Mouse (Mus musculus): ENCODE results near the gene Bdh1. TPM values are rescaled to one million over a fixed set of nuclear protein-coding genes. Genes with fewer than 3 reads are reported as not detected.

Gene Bdh1
- polyA plus RNA-seq, 1 experiment from 2014 or later: 0.46 TPM

- H3K79me2 ChIP-seq (ENCODE audit: inconsistent target): no peaks in the 10 kb centered on the region
- H3K4me3 ChIP-seq (ENCODE audit: inconsistent target): no peak overlapping the region
- no peak overlapping the region for H3K27ac ChIP-seq
- no peaks in the 10 kb centered on the region for H3K36me3 ChIP-seq (ENCODE audit: inconsistent target)
- 70% methylated on average over 3 of the region's 3 CpGs for WGBS (ENCODE audit: missing documents)
Observed at GRCm38 (mm10) chr16:31418704-31419103, 3.4 kb upstream of the Bdh1 start.

- Histone ChIP-seq H3K27ac (no peak overlapping the region), H3K79me2 (ENCODE audit: inconsistent target) (no peaks in the 10 kb centered on the region), H3K4me3 (ENCODE audit: inconsistent target) (no peak overlapping the region), H3K36me3 (ENCODE audit: inconsistent target) (no peaks in the 10 kb centered on the region)
- WGBS (ENCODE audit: missing documents): 88% methylated on average over 5 of the region's 5 CpGs
Observed at GRCm38 (mm10) chr16:31419457-31419856, 2.6 kb upstream of the Bdh1 start.

- 78% methylated on average over 1 of the region's 1 CpGs for WGBS (ENCODE audit: missing documents)
- Histone ChIP-seq H3K27ac (no peak overlapping the region), H3K79me2 (ENCODE audit: inconsistent target) (no peaks in the 10 kb centered on the region), H3K4me3 (ENCODE audit: inconsistent target) (no peak overlapping the region), H3K36me3 (ENCODE audit: inconsistent target) (no peaks in the 10 kb centered on the region)
Observed at GRCm38 (mm10) chr16:31422722-31423121, 642 bp downstream of the Bdh1 start.

- Histone ChIP-seq H3K79me2 (ENCODE audit: inconsistent target) (no peaks in the 10 kb centered on the region), H3K4me3 (ENCODE audit: inconsistent target) (no peak overlapping the region), H3K36me3 (ENCODE audit: inconsistent target) (no peaks in the 10 kb centered on the region), H3K27ac (no peak overlapping the region)
- 95% methylated on average over 4 of the region's 4 CpGs for WGBS (ENCODE audit: missing documents)
Observed at GRCm38 (mm10) chr16:31423368-31423767, 1.3 kb downstream of the Bdh1 start.

- no peak overlapping the region for H3K27ac ChIP-seq
- no peaks in the 10 kb centered on the region for H3K36me3 ChIP-seq (ENCODE audit: inconsistent target)
- no peak overlapping the region for H3K4me3 ChIP-seq (ENCODE audit: inconsistent target)
- no peaks in the 10 kb centered on the region for H3K79me2 ChIP-seq (ENCODE audit: inconsistent target)
- whole genome bisulfite sequencing (ENCODE audit: missing documents): 38% methylated on average over 4 of the region's 4 CpGs
Observed at GRCm38 (mm10) chr16:31424416-31425187, 2.5 kb downstream of the Bdh1 start.

GRCm38 (mm10) chr16:31425508-31425907 is 3.4 kb downstream of the Bdh1 start:
- Histone ChIP-seq H3K4me3 (ENCODE audit: inconsistent target) (no peak overlapping the region), H3K27ac (no peak overlapping the region)
- 0% methylated on average over 4 of the region's 4 CpGs for WGBS (ENCODE audit: missing documents)

GRCm38 (mm10) chr16:31426496-31427126 is 4.5 kb downstream of the Bdh1 start:
- Histone ChIP-seq H3K36me3 (ENCODE audit: inconsistent target) (no peaks in the 10 kb centered on the region), H3K79me2 (ENCODE audit: inconsistent target) (no peaks in the 10 kb centered on the region), H3K27ac (no peak overlapping the region), H3K4me3 (ENCODE audit: inconsistent target) (no peak overlapping the region)
- WGBS (ENCODE audit: missing documents): 96% methylated on average over 6 of the region's 6 CpGs

More at GRCm38 (mm10) chr16:31425508-31425907, 3.4 kb downstream of the Bdh1 start:
- H3K79me2 ChIP-seq (ENCODE audit: inconsistent target): no peaks in the 10 kb centered on the region
- H3K36me3 ChIP-seq (ENCODE audit: inconsistent target): no peaks in the 10 kb centered on the region

GRCm38 (mm10) chr16:31428335-31428674 is 6.2 kb downstream of the Bdh1 start:
- no peak overlapping the region for H3K27ac ChIP-seq
- WGBS (ENCODE audit: missing documents): 5% methylated on average over 11 of the region's 11 CpGs
- H3K36me3 ChIP-seq (ENCODE audit: inconsistent target): no peaks in the 10 kb centered on the region
- H3K79me2 ChIP-seq (ENCODE audit: inconsistent target): no peaks in the 10 kb centered on the region
- peak overlapping the region; percentile 11; the same call in 1 of the 2 replicates for H3K4me3 ChIP-seq (ENCODE audit: inconsistent target)

- Histone ChIP-seq H3K27ac (no peak overlapping the region), H3K79me2 (ENCODE audit: inconsistent target) (no peaks in the 10 kb centered on the region), H3K36me3 (ENCODE audit: inconsistent target) (no peaks in the 10 kb centered on the region), H3K4me3 (ENCODE audit: inconsistent target) (peak overlapping the region; percentile 27)
- 1% methylated on average over 65 of the region's 65 CpGs for WGBS (ENCODE audit: missing documents)
Observed at GRCm38 (mm10) chr16:31428675-31429470, 6.8 kb downstream of the Bdh1 start.

GRCm38 (mm10) chr16:31429471-31430155 is 7.5 kb downstream of the Bdh1 start:
- under 1% methylated on average over 49 of the region's 49 CpGs for WGBS (ENCODE audit: missing documents)
- peak overlapping the region; percentile 27 for H3K4me3 ChIP-seq (ENCODE audit: inconsistent target)
- no peak overlapping the region for H3K27ac ChIP-seq
- H3K79me2 ChIP-seq (ENCODE audit: inconsistent target): no peaks in the 10 kb centered on the region
- no peaks in the 10 kb centered on the region for H3K36me3 ChIP-seq (ENCODE audit: inconsistent target)

- Histone ChIP-seq H3K4me3 (ENCODE audit: inconsistent target) (no peak overlapping the region), H3K79me2 (ENCODE audit: inconsistent target) (no peaks in the 10 kb centered on the region), H3K36me3 (ENCODE audit: inconsistent target) (no peaks in the 10 kb centered on the region), H3K27ac (no peak overlapping the region)
- WGBS (ENCODE audit: missing documents): 96% methylated on average over 12 of the region's 12 CpGs
Observed at GRCm38 (mm10) chr16:31433466-31434110, 11.5 kb downstream of the Bdh1 start.

GRCm38 (mm10) chr16:31435146-31435545 is 13.1 kb downstream of the Bdh1 start:
- WGBS (ENCODE audit: missing documents): 96% methylated on average over 4 of the region's 4 CpGs
- Histone ChIP-seq H3K79me2 (ENCODE audit: inconsistent target) (no peaks in the 10 kb centered on the region), H3K27ac (no peak overlapping the region), H3K4me3 (ENCODE audit: inconsistent target) (no peak overlapping the region), H3K36me3 (ENCODE audit: inconsistent target) (no peaks in the 10 kb centered on the region)

GRCm38 (mm10) chr16:31436085-31436484 is 14.0 kb downstream of the Bdh1 start:
- Histone ChIP-seq H3K36me3 (ENCODE audit: inconsistent target) (no peaks in the 10 kb centered on the region), H3K4me3 (ENCODE audit: inconsistent target) (no peak overlapping the region), H3K79me2 (ENCODE audit: inconsistent target) (no peaks in the 10 kb centered on the region), H3K27ac (no peak overlapping the region)
- 92% methylated on average over 9 of the region's 9 CpGs for WGBS (ENCODE audit: missing documents)

GRCm38 (mm10) chr16:31437358-31437757 is 15.3 kb downstream of the Bdh1 start:
- H3K79me2 ChIP-seq (ENCODE audit: inconsistent target): no peaks in the 10 kb centered on the region
- H3K27ac ChIP-seq: no peak overlapping the region
- no peak overlapping the region for H3K4me3 ChIP-seq (ENCODE audit: inconsistent target)
- WGBS (ENCODE audit: missing documents): 87% methylated on average over 11 of the region's 11 CpGs
- H3K36me3 ChIP-seq (ENCODE audit: inconsistent target): no peaks in the 10 kb centered on the region

Measured in macrophage (primary cell).